Comparison of ENCODE assay signal across 31 mouse cellular contexts in genomic region chr7:24897959-24898358, GRCm38 (mm10). TPM values are rescaled to one million over a fixed set of nuclear protein-coding genes. Genes with fewer than 3 reads are reported as not detected.
DNase-seq lines count a peak whose midpoint lies in the region; TF ChIP-seq lines count a peak whose summit lies in the region.
"Had no signal": no experiment of that assay in that cellular context is flagged by ENCODE, and none has a peak within 500 bp of the region (broad histone marks: within the 10 kb centered on the region; RNA-seq: fewer than 3 reads in every experiment).

No protein-coding gene starts in this region.

- H3K9me3 ChIP-seq in CH12.LX (replicated peaks; ENCODE audit: low read length) = peaks cover 4% of the 10 kb centered on the region
- H3K9me3 ChIP-seq: embryonic facial prominence, embryonic 13.5 days; embryonic facial prominence, embryonic 15.5 days; forebrain, embryonic 10.5 days; forebrain, embryonic 12.5 days; G1E had no signal

- H3K36me3 ChIP-seq in spleen, adult 2 months (ENCODE audit: control insufficient read depth, insufficient read depth, low read length) = peaks cover 17% of the 10 kb centered on the region
- H3K36me3 ChIP-seq in CH12.LX (replicated peaks in 1 of 2; ENCODE audit: control insufficient read depth in 1 of 2, insufficient read depth in 1 of 2, low read length in 1 of 2) = peaks cover 16 to 27% of the 10 kb centered on the region in 2 experiments
- no peaks in the 10 kb centered on the region for H3K36me3 ChIP-seq in small intestine, adult 2 months (ENCODE audit: control insufficient read depth, insufficient read depth, low read length)
- H3K36me3 ChIP-seq: embryonic facial prominence, embryonic 13.5 days; embryonic facial prominence, embryonic 15.5 days; forebrain, embryonic 12.5 days; G1E had no signal

- in situ Hi-C loops in CH12.LX (cut with MboI; ENCODE audit: low pct_ligation_motif_present, low pct_unique_long_range_greater_than_20kb, low sequenced_read_pairs) = no loop called here

- TF ChIP-seq RAD21 in CH12.LX (IDR thresholded peaks at IDR 0.05; ENCODE audit: low read depth, low read length) = no peak

- dilution Hi-C loops in CH12.LX (cut with MboI; ENCODE audit: extremely low pct_ligation_motif_present, extremely low pct_unique_long_range_greater_than_20kb, low sequenced_read_pairs) = no loop called here

- TF ChIP-seq POLR2A in spleen, adult 2 months (IDR thresholded peaks at IDR 0.05; ENCODE audit: low read depth, low read length) = no peak; the same call in 1 of the 2 replicates
- no peak for TF ChIP-seq POLR2A in CH12.LX (IDR thresholded peaks at IDR 0.05; ENCODE audit: low read depth, low read length)
- TF ChIP-seq POLR2A in small intestine, adult 2 months (IDR thresholded peaks at IDR 0.05; ENCODE audit: low read depth, low read length) = no peak

- peaks cover 6% of the 10 kb centered on the region; the same call in 1 of the 2 replicates for H3K4me1 ChIP-seq in spleen, adult 2 months (ENCODE audit: control insufficient read depth, insufficient read depth, insufficient read length)
- peaks cover 15 to 56% of the 10 kb centered on the region in 2 experiments for H3K4me1 ChIP-seq in CH12.LX (ENCODE audit: control insufficient read depth in 1 of 2, insufficient read depth in 2 of 2)
- H3K4me1 ChIP-seq in small intestine, adult 2 months (ENCODE audit: control insufficient read depth, insufficient read depth, insufficient read length, low read length) = peaks cover 3% of the 10 kb centered on the region; the same call in 1 of the 2 replicates

- peaks cover 12% of the 10 kb centered on the region for H3K79me2 ChIP-seq in CH12.LX (replicated peaks; ENCODE audit: control insufficient read depth, extremely low read depth, insufficient read depth, poor library complexity, severe bottlenecking)

- no peak for TF ChIP-seq EP300 in CH12.LX (IDR thresholded peaks at IDR 0.05; ENCODE audit: low read length)

- TF ChIP-seq CTCF in spleen, adult 2 months (IDR thresholded peaks at IDR 0.05; ENCODE audit: extremely low read depth, insufficient read depth, insufficient read length, insufficient replicate concordance) = no peak
- TF ChIP-seq CTCF in CH12.LX (conservative IDR thresholded peaks at IDR 0.05 in 1 of 2, IDR thresholded peaks at IDR 0.05 in 1 of 2; ENCODE audit: low read depth in 2 of 2, low read length in 2 of 2) = no peak
- TF ChIP-seq CTCF in small intestine, adult 2 months (IDR thresholded peaks at IDR 0.05; ENCODE audit: extremely low read depth, insufficient read length, insufficient replicate concordance, low read depth, low read length) = no peak

- 51% methylated on average over 5 of the region's 5 CpGs for WGBS in spleen, adult 2 months
- WGBS in small intestine, adult 2 months = 61% methylated on average over 5 of the region's 5 CpGs

- H3K4me2 ChIP-seq in CH12.LX (ENCODE audit: insufficient read depth, low read depth, poor library complexity, severe bottlenecking) = peak overlapping the region; percentile 64
- H3K4me2 ChIP-seq: embryonic facial prominence, embryonic 13.5 days; embryonic facial prominence, embryonic 15.5 days; forebrain, embryonic 12.5 days had no signal

- DNase-seq in spleen, adult 2 months (ENCODE audit: low read depth in 1 of 2, low spot score in 2 of 2) = no peak
- DNase-seq in spleen, postnatal 10 days (ENCODE audit: low spot score in 2 of 2) = no peak
- no peak for DNase-seq in CH12.LX (ENCODE audit: extremely low read depth)
- no peak for DNase-seq in B cell, adult 2 months
- no peak for DNase-seq in heart, adult 11 months
- DNase-seq: adrenal gland, adult 8-10 months; adrenal gland, postnatal 36 days; cerebellum, adult 11 months; cerebellum, adult 18-20 months; cerebellum, adult 8-10 months; cerebellum, adult 9-11 months; cerebellum, postnatal 14 days; cerebellum, postnatal 36 days; embryo, embryonic 11 days had no signal

- H3K4me3 ChIP-seq in spleen, adult 2 months (ENCODE audit: extremely low read depth, insufficient read depth, insufficient read length) = peak overlapping the region; percentile 90
- peak overlapping the region; percentile 64 to 97 (median 77) for H3K4me3 ChIP-seq in CH12.LX (replicated peaks in 1 of 3; ENCODE audit: low read depth in 2 of 3, low read length in 2 of 3, poor library complexity in 1 of 3)
- peak overlapping the region; percentile 5; the same call in 1 of the 2 replicates for H3K4me3 ChIP-seq in small intestine, adult 2 months (ENCODE audit: low read depth, low read length)
- H3K4me3 ChIP-seq: embryonic facial prominence, embryonic 13.5 days; embryonic facial prominence, embryonic 15.5 days; erythroblast, embryonic 14.5 days; forebrain, embryonic 10.5 days; forebrain, embryonic 12.5 days had no signal

- no peaks in the 10 kb centered on the region for H3K27me3 ChIP-seq in spleen, adult 2 months (ENCODE audit: control insufficient read depth, insufficient read depth, low read length)
- no peaks in the 10 kb centered on the region for H3K27me3 ChIP-seq in CH12.LX (replicated peaks)
- no peaks in the 10 kb centered on the region for H3K27me3 ChIP-seq in small intestine, adult 2 months (ENCODE audit: control insufficient read depth, insufficient read depth, low read length)
- H3K27me3 ChIP-seq: embryonic facial prominence, embryonic 13.5 days; embryonic facial prominence, embryonic 15.5 days; forebrain, embryonic 12.5 days; Patski had no signal

- peak overlapping the region; percentile 73 for H3K9ac ChIP-seq in CH12.LX (ENCODE audit: insufficient read depth, low read depth)
- H3K9ac ChIP-seq: embryonic facial prominence, embryonic 15.5 days; forebrain, embryonic 12.5 days had no signal

- H3K27ac ChIP-seq in spleen, adult 2 months (ENCODE audit: insufficient read depth, low read length) = peak overlapping the region; percentile 96
- peak overlapping the region; percentile 76 for H3K27ac ChIP-seq in CH12.LX (ENCODE audit: insufficient read depth, low read depth)
- H3K27ac ChIP-seq in small intestine, adult 2 months (ENCODE audit: insufficient read depth, low read depth, low read length) = no peak overlapping the region; the same call in 1 of the 2 replicates
- H3K27ac ChIP-seq: embryonic facial prominence, embryonic 13.5 days; embryonic facial prominence, embryonic 15.5 days; forebrain, embryonic 10.5 days; forebrain, embryonic 12.5 days had no signal

TF ChIP-seq in CH12.LX, 34 proteins besides CTCF, POLR2A, EP300 and RAD21 (continues in another document):
- TF ChIP-seq ZMIZ1 (IDR thresholded peaks at IDR 0.05; ENCODE audit: low read depth, low read length) (no peak; the same call in 1 of the 2 replicates), MAZ (IDR thresholded peaks at IDR 0.05; ENCODE audit: low read depth, low read length) (no peak), ETS1 (conservative IDR thresholded peaks at IDR 0.05; ENCODE audit: low read depth, low read length) (no peak), E2F4 (IDR thresholded peaks at IDR 0.05; ENCODE audit: insufficient replicate concordance, low read depth, low read length) (no peak), SMC3 (IDR thresholded peaks at IDR 0.05; ENCODE audit: low read depth, low read length) (no peak), HCFC1 (IDR thresholded peaks at IDR 0.05; ENCODE audit: low read depth, low read length) (no peak), SIN3A (IDR thresholded peaks at IDR 0.05; ENCODE audit: low read length) (no peak), TCF12 (IDR thresholded peaks at IDR 0.05; ENCODE audit: low read depth, low read length) (no peak), USF1 (IDR thresholded peaks at IDR 0.05; ENCODE audit: low read depth, low read length) (no peak), ELF1 (IDR thresholded peaks at IDR 0.05; ENCODE audit: low read depth, low read length) (peak; percentile 63; the same call in 1 of the 2 replicates), MAX (IDR thresholded peaks at IDR 0.05; ENCODE audit: low read length) (no peak), TBP (conservative IDR thresholded peaks at IDR 0.05; ENCODE audit: low read depth, low read length) (no peak), PAX5 (IDR thresholded peaks at IDR 0.05; ENCODE audit: low read length) (no peak), NRF1 (IDR thresholded peaks at IDR 0.05; ENCODE audit: low read depth, low read length) (no peak), MYC (IDR thresholded peaks at IDR 0.05; ENCODE audit: low read depth, low read length) (0 out of 2 replicates have a peak, but pooled peaks have one; percentile 4), ZKSCAN1 (IDR thresholded peaks at IDR 0.05; ENCODE audit: borderline replicate concordance, low read depth, low read length) (no peak), JUND (conservative IDR thresholded peaks at IDR 0.05; ENCODE audit: low read depth, low read length) (no peak), NELFE (IDR thresholded peaks at IDR 0.05; ENCODE audit: low read depth, low read length) (no peak), RCOR1 (conservative IDR thresholded peaks at IDR 0.05; ENCODE audit: low read depth, low read length) (no peak), UBTF (IDR thresholded peaks at IDR 0.05; ENCODE audit: low read depth, low read length) (no peak)

RNA-seq across cellular contexts. Expression of gene Cd79a, which starts 0.8 kb away (rescaled TPM):
- polyA plus RNA-seq in spleen, adult 2 months (2012; rRNA removed) = 959 and 1,255 TPM in 2 replicates
- 71.3 and 75.2 TPM in 2 replicates for total RNA-seq in CH12.LX (2012; rRNA removed)
- 46.6 and 51.8 TPM in 2 replicates for total RNA-seq in CH12.LX (2014; rRNA removed)
- 313 and 422 TPM in 2 replicates for polyA plus RNA-seq in CH12.LX (2012; ENCODE audit: insufficient read length, low read depth)
- 23.2 and 54.3 TPM in 2 replicates for polyA plus RNA-seq in small intestine, adult 2 months (2012; rRNA removed)
- total RNA-seq: common myeloid progenitor, adult 5-6 weeks had no signal
- polyA plus RNA-seq: forebrain, embryonic 14.5 days; Patski had no signal

RNA-seq across cellular contexts. Expression of gene Arhgef1, which starts 4.8 kb away (rescaled TPM):
- polyA plus RNA-seq in spleen, adult 2 months (2012; rRNA removed) = 915 and 1,063 TPM in 2 replicates
- total RNA-seq in CH12.LX (2012; rRNA removed) = 37.8 and 40.2 TPM in 2 replicates
- total RNA-seq in CH12.LX (2014; rRNA removed) = 14.6 and 17.8 TPM in 2 replicates
- polyA plus RNA-seq in CH12.LX (2012; ENCODE audit: insufficient read length, low read depth) = 128 and 134 TPM in 2 replicates
- polyA plus RNA-seq in small intestine, adult 2 months (2012; rRNA removed) = 106 and 209 TPM in 2 replicates

RNA-seq across cellular contexts. Expression of gene Rps19, which starts 13.8 kb away (rescaled TPM):
- 627 and 638 TPM in 2 replicates for polyA plus RNA-seq in spleen, adult 2 months (2012; rRNA removed)
- 4,140 and 4,169 TPM in 2 replicates for total RNA-seq in CH12.LX (2012; rRNA removed)
- 2,094 and 2,149 TPM in 2 replicates for total RNA-seq in CH12.LX (2014; rRNA removed)
- polyA plus RNA-seq in CH12.LX (2012; ENCODE audit: insufficient read length, low read depth) = 1,720 and 1,739 TPM in 2 replicates
- polyA plus RNA-seq in small intestine, adult 2 months (2012; rRNA removed) = 254 and 421 TPM in 2 replicates

RNA-seq across cellular contexts. Expression of gene Dmrtc2, which starts 28.1 kb away (rescaled TPM):
- not detected in 2 replicates for polyA plus RNA-seq in spleen, adult 2 months (2012; rRNA removed)
- total RNA-seq in CH12.LX (2012; rRNA removed) (not detected in 2 replicates), CH12.LX (2014; rRNA removed) (not detected in 2 replicates)
- polyA plus RNA-seq in CH12.LX (2012; ENCODE audit: insufficient read length, low read depth) = not detected in 2 replicates
- not detected in 2 replicates for polyA plus RNA-seq in small intestine, adult 2 months (2012; rRNA removed)
- total RNA-seq: adrenal gland, adult 18-20 months; adrenal gland, adult 8-10 months; adrenal gland, postnatal 14 days; adrenal gland, postnatal 36 days; common myeloid progenitor, adult 5-6 weeks; G1E had no signal
- polyA plus RNA-seq: activated CD4-positive, CD25-positive, alpha-beta regulatory T cell, adult 4 months; C2C12; embryonic facial prominence, embryonic 11.5 days; embryonic facial prominence, embryonic 13.5 days; erythroblast, embryonic 14.5 days; forebrain, embryonic 10.5 days; forebrain, embryonic 12.5 days; forebrain, embryonic 14.5 days; forebrain, embryonic 16.5 days; G1E; Patski had no signal

RNA-seq across cellular contexts. Expression of gene Lypd4, which starts 28.2 kb away (rescaled TPM):
- not detected in 2 replicates for polyA plus RNA-seq in spleen, adult 2 months (2012; rRNA removed)
- total RNA-seq in CH12.LX (2012; rRNA removed) = not detected in 2 replicates
- not detected in 2 replicates for total RNA-seq in CH12.LX (2014; rRNA removed)
- polyA plus RNA-seq in CH12.LX (2012; ENCODE audit: insufficient read length, low read depth) = not detected in 2 replicates
- polyA plus RNA-seq in small intestine, adult 2 months (2012; rRNA removed) = not detected in 2 replicates
- total RNA-seq: adrenal gland, adult 18-20 months; adrenal gland, adult 8-10 months; adrenal gland, postnatal 14 days; adrenal gland, postnatal 36 days; common myeloid progenitor, adult 5-6 weeks had no signal
- polyA plus RNA-seq: activated CD4-positive, CD25-positive, alpha-beta regulatory T cell, adult 4 months; brain, embryonic 14.5 days; C2C12; embryonic facial prominence, embryonic 11.5 days; embryonic facial prominence, embryonic 13.5 days; embryonic facial prominence, embryonic 15.5 days; erythroblast, embryonic 14.5 days; forebrain, embryonic 10.5 days; forebrain, embryonic 12.5 days; forebrain, embryonic 14.5 days; forebrain, embryonic 16.5 days; G1E had no signal

Comparison
In these comparisons a context has a peak if more than half of its experiments do, and no peak if none do; other contexts are left out.
1. H3K4me3 ChIP-seq: peak in every context shown above with its lines; median percentile 90 in spleen, adult 2 months; 77 in CH12.LX; 5 in small intestine, adult 2 months.